Comparison of ENCODE assay signal across 11 mouse cellular contexts in the genomic region with DNA sequence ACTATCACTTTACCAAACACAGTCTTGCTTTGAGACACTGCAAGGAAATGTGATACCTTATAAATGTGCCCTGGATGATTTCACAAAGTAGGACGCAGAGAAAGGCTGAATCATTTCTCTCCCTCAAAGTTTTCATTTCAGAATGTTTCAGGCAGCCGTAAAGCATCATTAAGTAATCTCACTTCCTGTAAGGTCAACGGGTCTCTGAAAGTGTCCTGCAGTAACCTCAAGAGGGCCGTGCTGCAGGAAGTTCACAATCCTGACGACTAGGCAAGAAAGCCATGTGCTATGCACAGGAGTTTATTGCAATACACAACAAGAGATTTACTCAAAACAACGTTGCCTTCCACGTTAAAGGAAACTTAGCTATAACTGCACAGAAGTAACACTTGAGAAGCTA. TPM values are rescaled to one million over a fixed set of nuclear protein-coding genes. Genes with fewer than 3 reads are reported as not detected.
DNase-seq lines count a peak whose midpoint lies in the region; ATAC-seq and TF ChIP-seq lines count a peak whose summit lies in the region.
"Had no signal": no experiment of that assay in that cellular context is flagged by ENCODE, and none has a peak within 500 bp of the region (broad histone marks: within the 10 kb centered on the region; RNA-seq: fewer than 3 reads in every experiment).

No protein-coding gene starts in this region.

- TF ChIP-seq CTCF in layer of hippocampus, adult 2 months (conservative IDR thresholded peaks at IDR 0.05): no peak

- H3K36me3 ChIP-seq in heart, embryonic 11.5 days (ENCODE audit: control insufficient read depth, insufficient read depth, low read length): no peaks in the 10 kb centered on the region
- H3K36me3 ChIP-seq in macrophage (ENCODE audit: inconsistent target): no peaks in the 10 kb centered on the region
- H3K36me3 ChIP-seq: embryonic facial prominence, embryonic 13.5 days; neural tube, embryonic 12.5 days had no signal

- no peaks in the 10 kb centered on the region for H3K4me1 ChIP-seq in heart, embryonic 11.5 days (ENCODE audit: control insufficient read depth, insufficient read depth, low read length)
- H3K4me1 ChIP-seq: embryonic facial prominence, embryonic 13.5 days; neural tube, embryonic 12.5 days had no signal

- H3K79me2 ChIP-seq in macrophage (ENCODE audit: inconsistent target): peaks cover 95% of the 10 kb centered on the region

- no peak overlapping the region for H3K27ac ChIP-seq in heart, embryonic 11.5 days (ENCODE audit: low read depth, low read length)
- H3K27ac ChIP-seq in macrophage: peak overlapping the region; percentile 27
- no peak overlapping the region for H3K27ac ChIP-seq in layer of hippocampus, adult 2 months
- H3K27ac ChIP-seq: embryonic facial prominence, embryonic 13.5 days; neural tube, embryonic 12.5 days had no signal

- DNase-seq in heart, adult 11 months: peak; percentile 90
- peak; percentile 34 for DNase-seq in CD4-positive, CD25-positive, alpha-beta regulatory T cell, adult 2 months (ENCODE audit: low read depth, low spot score)
- DNase-seq in induced T-regulatory cell, adult 2 months (ENCODE audit: low read depth): peak; percentile 43
- no peak for DNase-seq in urinary bladder, postnatal 14 days (ENCODE audit: low spot score)
- no peak for DNase-seq in layer of hippocampus, adult 2 months (ENCODE audit: low spot score in 2 of 2)
- no peak for DNase-seq in right cerebral cortex, adult 18-20 months
- DNase-seq: gastrocnemius, postnatal 25 days had no signal

- ATAC-seq in heart, embryonic 11.5 days (replicated peaks; ENCODE audit: insufficient number of reproducible peaks, low FRiP score, low TSS enrichment): no peak

- H3K4me3 ChIP-seq in heart, embryonic 11.5 days (ENCODE audit: low read depth, low read length): no peak overlapping the region
- H3K4me3 ChIP-seq in macrophage (ENCODE audit: inconsistent target): no peak overlapping the region
- H3K4me3 ChIP-seq in layer of hippocampus, adult 2 months: no peak overlapping the region
- H3K4me3 ChIP-seq: embryonic facial prominence, embryonic 13.5 days; neural tube, embryonic 12.5 days had no signal

- H3K4me2 ChIP-seq in heart, embryonic 11.5 days: no peak overlapping the region
- H3K4me2 ChIP-seq: embryonic facial prominence, embryonic 13.5 days; neural tube, embryonic 12.5 days had no signal

- no peak overlapping the region for H3K9ac ChIP-seq in heart, embryonic 11.5 days (ENCODE audit: low read depth, low read length)
- H3K9ac ChIP-seq: embryonic facial prominence, embryonic 13.5 days; neural tube, embryonic 12.5 days had no signal

- H3K9me3 ChIP-seq in heart, embryonic 11.5 days (replicated peaks; ENCODE audit: control insufficient read depth, low read length): no peaks in the 10 kb centered on the region
- H3K9me3 ChIP-seq: embryonic facial prominence, embryonic 13.5 days; neural tube, embryonic 12.5 days had no signal

- H3K27me3 ChIP-seq in heart, embryonic 11.5 days (ENCODE audit: control insufficient read depth, insufficient read depth, low read length): no peaks in the 10 kb centered on the region
- H3K27me3 ChIP-seq: neural tube, embryonic 12.5 days had no signal

- WGBS in heart, embryonic 11.5 days (ENCODE audit: insufficient replicate concordance): 47% methylated on average over 7 of the region's 7 CpGs
- 24% methylated on average over 7 of the region's 7 CpGs for WGBS in macrophage (ENCODE audit: missing documents)

RNA-seq across cellular contexts. Expression of gene Acsl4, which starts 20.4 kb away (rescaled TPM):
- polyA plus RNA-seq in heart, embryonic 11.5 days (2014; fragmentation: Nextera tagmentation; extraction: Ambion mirVana): 19.7 and 23.7 TPM in 2 replicates
- total RNA-seq in macrophage (2018; cell fraction: chromatin; rRNA removed): 100 to 1,000 TPM in 5 of 26 experiments, 10 to 100 TPM in 21; 27.1 to 119 (median 66.9) TPM
- 10 to 100 TPM; 42.2 to 69.6 (median 57.6) TPM for total RNA-seq in macrophage (2018; cell fraction: cytosol; rRNA removed)
- 100 to 1,000 TPM in 2 of 26 experiments, 10 to 100 TPM in 24; 30.0 to 108 (median 66.2) TPM for total RNA-seq in macrophage (2018; cell fraction: nucleus; rRNA removed)
- polyA plus RNA-seq in macrophage (2018): 30.4 to 40.0 TPM (median 32.2 TPM) in 3 replicates
- 10 to 100 TPM; 60.3 to 72.2 TPM for total RNA-seq in layer of hippocampus, adult 2 months (2021)

Comparison
In these comparisons a context has a peak if more than half of its experiments do, and no peak if none do; other contexts are left out.
1. DNase-seq: peak in heart, adult 11 months (single experiment), CD4-positive, CD25-positive, alpha-beta regulatory T cell, adult 2 months (single experiment) and induced T-regulatory cell, adult 2 months (single experiment); none in urinary bladder, postnatal 14 days (single experiment), layer of hippocampus, adult 2 months (0 of 2) and right cerebral cortex, adult 18-20 months (single experiment).